Mouse (Mus musculus) heart, embryonic 10.5 days (tissue): ENCODE measurements at regions not wholly inside any gene's neighbourhood (a gene's known extent, or its start where the extent isn't known, plus 50 kb on each side); places are given as distances from the start of the nearest gene placed in this dataset.

Experiments
- DNase-seq: peaks from one replicate; pipeline ENCODE4 v3.0.0-alpha.2; 2017; ENCODE audit warnings: low spot score
- H3K27ac ChIP-seq: fragments of 300-500 bp; sonication (generic); 2 replicates; pipeline ENCODE4 v1.5.1; 2016; ENCODE audit warnings: mild to moderate bottlenecking
- H3K27me3 ChIP-seq: fragments of 300-500 bp; sonication (generic); 2 replicates; pipeline ENCODE4 v1.6.1; 2016; ENCODE audit warnings: mild to moderate bottlenecking; ENCODE audit not compliant: poor library complexity, insufficient read depth, severe bottlenecking
- H3K36me3 ChIP-seq: fragments of 300-500 bp; sonication (generic); 2 replicates; pipeline ENCODE4 v1.6.1; 2016; ENCODE audit warnings: mild to moderate bottlenecking, moderate library complexity
- H3K4me1 ChIP-seq: fragments of 300-500 bp; sonication (generic); 2 replicates; pipeline ENCODE4 v1.6.1; 2016; ENCODE audit warnings: mild to moderate bottlenecking
- H3K4me3 ChIP-seq: fragments of 300-500 bp; sonication (generic); 2 replicates; pipeline ENCODE4 v1.5.1; 2016; ENCODE audit warnings: mild to moderate bottlenecking, moderate library complexity
- H3K9me3 ChIP-seq: fragments of 300-500 bp; sonication (generic); 2 replicates; pipeline ENCODE4 v1.6.1; 2016; ENCODE audit warnings: mild to moderate bottlenecking, moderate library complexity
- WGBS: fragments of 180-500 bp; shearing (Covaris S2); methylation state at CpG from one replicate; pipeline ENCODE4 v1.1.7; 2016; 5-methylcytosine and 5-hydroxymethylcytosine counted together

DNA sequence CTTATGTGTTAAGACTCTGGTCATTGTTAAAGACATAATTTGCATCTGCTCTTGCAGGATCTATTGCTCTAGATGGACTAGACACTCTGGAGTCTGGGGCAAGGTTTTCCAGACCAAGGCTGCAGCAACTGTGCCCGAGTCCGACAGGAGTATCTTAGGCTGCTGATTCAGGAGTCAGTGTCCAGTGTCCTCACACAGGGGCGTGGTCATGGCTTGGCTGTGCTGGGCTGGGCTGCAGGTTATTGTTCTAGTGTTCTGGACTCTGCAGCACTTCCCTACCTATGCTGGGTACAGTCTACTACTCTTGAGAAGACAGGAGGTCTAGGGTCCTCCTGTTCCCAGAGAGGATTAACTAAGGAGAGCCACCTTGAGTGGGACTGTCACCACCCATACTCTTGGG lies 161.5 kb upstream of the Prox1 start:
- no peak overlapping the region for H3K4me3 ChIP-seq
- no peaks in the 10 kb centered on the region for H3K4me1 ChIP-seq
- 58% methylated on average over 3 of the region's 3 CpGs for WGBS
- H3K27ac ChIP-seq = no peak overlapping the region
- no peak for DNase-seq
- peaks cover 28% of the 10 kb centered on the region for H3K27me3 ChIP-seq
- no peaks in the 10 kb centered on the region for H3K9me3 ChIP-seq
- H3K36me3 ChIP-seq = no peaks in the 10 kb centered on the region

DNA sequence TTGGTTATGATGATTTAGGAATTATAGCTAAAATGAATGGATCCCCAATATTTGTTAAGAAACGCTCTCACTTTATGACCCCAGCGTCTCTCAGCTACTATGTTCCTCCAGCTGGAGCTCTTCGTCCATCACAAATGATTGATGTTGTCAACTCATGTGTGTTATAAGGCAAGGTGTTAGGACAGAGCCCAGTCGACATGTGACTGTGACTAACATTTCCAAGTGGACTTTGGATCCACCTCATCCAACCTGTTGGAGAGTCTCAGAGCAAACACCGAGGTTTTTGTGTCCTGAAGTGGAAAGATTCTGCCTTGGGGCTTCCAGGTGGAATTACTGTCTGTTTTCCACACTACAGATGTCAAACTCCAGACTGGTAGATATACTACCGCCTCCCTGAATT lies 154.0 kb upstream of the Prox1 start:
- Histone ChIP-seq H3K4me3 (no peak overlapping the region), H3K27me3 (no peaks in the 10 kb centered on the region)
- 85% methylated on average over 6 of the region's 6 CpGs for WGBS

DNA sequence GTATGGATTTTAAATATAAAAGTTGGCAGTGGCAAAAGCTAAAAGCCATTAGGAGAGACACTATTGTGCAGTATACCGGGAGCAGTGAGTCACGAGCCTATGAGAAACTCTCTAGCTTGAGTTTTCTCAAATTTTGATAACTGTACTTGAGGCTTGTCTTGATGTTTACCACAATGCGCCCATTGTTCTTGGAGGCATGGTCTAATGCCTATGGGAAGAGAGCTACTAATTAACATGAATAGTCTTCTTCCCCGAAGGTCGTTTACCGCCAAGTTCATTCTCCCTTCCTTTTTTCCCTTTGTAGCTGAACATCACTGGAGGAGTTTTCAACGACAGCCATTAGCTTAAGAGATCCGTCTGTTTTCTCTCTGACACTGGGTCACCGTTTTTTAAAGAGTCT lies 153.2 kb upstream of the Prox1 start:
- WGBS = 81% methylated on average over 9 of the region's 9 CpGs
- H3K27me3 ChIP-seq = no peaks in the 10 kb centered on the region
- H3K4me3 ChIP-seq = no peak overlapping the region
- H3K27ac ChIP-seq = no peak overlapping the region
- H3K36me3 ChIP-seq = no peaks in the 10 kb centered on the region
- H3K4me1 ChIP-seq = no peaks in the 10 kb centered on the region
- no peak for DNase-seq
- H3K9me3 ChIP-seq = no peaks in the 10 kb centered on the region

More for the DNA sequence above, 154.0 kb upstream of the Prox1 start:
- H3K36me3 ChIP-seq = no peaks in the 10 kb centered on the region
- DNase-seq = peak; percentile 39
- H3K27ac ChIP-seq = no peak overlapping the region
- no peaks in the 10 kb centered on the region for H3K9me3 ChIP-seq
- H3K4me1 ChIP-seq = no peaks in the 10 kb centered on the region

DNA sequence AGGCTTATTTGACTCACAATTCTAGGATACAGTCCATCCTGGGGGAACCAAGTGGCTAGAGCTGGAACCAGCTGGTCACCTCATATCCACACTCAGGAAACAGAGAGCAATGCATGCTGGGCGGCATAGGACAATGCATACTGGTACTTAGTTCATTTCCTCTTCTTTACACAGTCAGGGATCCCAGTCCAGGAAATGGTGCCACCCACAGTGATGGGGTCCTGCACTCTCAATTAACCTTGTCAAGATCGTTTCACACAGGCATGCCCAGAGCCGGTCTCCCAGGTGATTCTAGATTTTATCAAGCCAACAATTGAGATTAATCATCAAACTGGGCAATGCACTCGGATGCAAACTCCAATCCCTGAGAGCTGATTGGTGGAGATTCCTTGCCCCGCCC lies 145.7 kb upstream of the Prox1 start:
- Histone ChIP-seq H3K36me3 (no peaks in the 10 kb centered on the region), H3K27ac (no peak overlapping the region), H3K9me3 (no peaks in the 10 kb centered on the region), H3K27me3 (no peaks in the 10 kb centered on the region), H3K4me3 (no peak overlapping the region), H3K4me1 (no peaks in the 10 kb centered on the region)
- DNase-seq = no peak
- 78% methylated on average over 5 of the region's 5 CpGs for WGBS

DNA sequence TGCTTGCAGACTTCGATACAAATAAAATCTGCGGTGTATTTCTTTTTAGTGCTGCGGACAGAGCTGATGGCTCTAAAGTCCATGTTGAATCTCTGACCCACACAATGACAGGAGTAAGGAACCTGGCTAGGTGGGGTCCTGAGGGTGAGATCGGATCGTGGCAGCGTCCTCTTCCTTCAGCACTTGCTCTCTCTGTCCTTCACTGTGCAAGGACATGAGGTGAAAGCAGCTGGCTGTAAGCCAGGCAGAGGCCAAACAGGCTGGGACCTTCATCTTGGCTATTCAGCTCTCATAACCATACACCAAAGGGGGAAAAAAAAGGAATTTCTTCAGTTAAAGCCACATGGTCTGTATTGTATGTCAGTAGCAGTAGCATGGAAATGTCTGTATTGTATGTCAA lies 139.3 kb upstream of the Prox1 start:
- H3K4me1 ChIP-seq = 0 out of 2 replicates have a peak, but pooled peaks cover 2% of the 10 kb centered on the region
- H3K27me3 ChIP-seq = no peaks in the 10 kb centered on the region
- H3K27ac ChIP-seq = no peak overlapping the region
- DNase-seq = no peak
- no peaks in the 10 kb centered on the region for H3K9me3 ChIP-seq
- no peak overlapping the region for H3K4me3 ChIP-seq
- no peaks in the 10 kb centered on the region for H3K36me3 ChIP-seq
- WGBS = 84% methylated on average over 6 of the region's 6 CpGs

DNA sequence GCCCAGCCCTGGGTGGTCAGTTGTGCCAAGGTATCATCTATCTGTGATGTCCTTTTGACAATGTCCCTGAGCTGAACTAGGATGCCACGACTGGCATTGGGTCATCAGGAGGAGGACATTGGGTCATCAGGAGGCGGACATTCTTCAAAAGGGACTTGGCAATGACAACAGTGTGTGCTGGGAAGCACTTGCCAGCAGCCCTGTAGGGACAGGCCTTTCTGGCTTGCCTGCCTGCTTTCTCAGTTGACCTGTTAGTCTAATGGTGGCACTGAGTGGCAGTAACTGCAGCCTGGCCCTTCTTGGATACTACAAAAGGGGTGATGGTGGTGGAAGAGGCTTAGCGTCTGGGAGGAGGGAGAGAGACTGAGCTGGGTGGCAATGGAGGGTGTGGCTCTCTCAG lies 137.2 kb upstream of the Prox1 start:
- WGBS = 91% methylated on average over 3 of the region's 3 CpGs
- Histone ChIP-seq H3K9me3 (0 out of 2 replicates have a peak, but pooled peaks cover 2% of the 10 kb centered on the region), H3K27ac (no peak overlapping the region), H3K4me1 (0 out of 2 replicates have a peak, but pooled peaks cover 2% of the 10 kb centered on the region), H3K27me3 (no peaks in the 10 kb centered on the region), H3K36me3 (no peaks in the 10 kb centered on the region), H3K4me3 (no peak overlapping the region)
- DNase-seq = no peak

DNA sequence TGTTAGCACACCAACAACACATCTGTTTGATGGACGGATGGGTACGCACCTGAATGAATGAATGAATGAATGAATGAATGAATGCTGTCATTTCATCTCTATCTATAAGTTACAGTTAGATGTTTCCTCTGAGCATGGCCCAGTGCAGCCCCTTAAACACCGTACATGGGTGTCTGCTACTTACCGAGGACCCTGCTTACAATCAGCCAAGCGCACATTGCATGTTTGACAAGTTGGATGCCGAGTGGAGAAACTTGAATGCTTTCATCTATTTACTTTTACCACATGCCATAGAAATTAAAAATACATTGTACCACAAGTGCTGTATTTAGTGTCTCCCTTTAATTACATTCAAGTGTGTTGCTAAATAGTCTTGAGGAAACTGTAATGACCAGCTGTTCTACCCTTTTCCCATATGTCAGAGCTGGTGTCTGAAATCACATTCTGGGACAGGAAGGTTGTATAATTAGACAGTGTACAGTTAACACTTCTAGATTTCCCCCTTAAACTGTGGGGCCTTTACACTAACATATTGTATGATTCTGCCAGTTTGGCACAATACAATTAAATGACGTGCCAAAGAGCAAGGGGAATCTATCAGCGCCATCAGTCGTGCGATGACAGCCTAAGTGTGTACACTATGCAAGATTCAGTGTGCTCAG lies 127.3 kb upstream of the Prox1 start:
- Histone ChIP-seq H3K4me1 (no peaks in the 10 kb centered on the region), H3K36me3 (no peaks in the 10 kb centered on the region), H3K27ac (no peak overlapping the region), H3K9me3 (no peaks in the 10 kb centered on the region), H3K4me3 (no peak overlapping the region), H3K27me3 (no peaks in the 10 kb centered on the region)
- WGBS = 87% methylated on average over 10 of the region's 10 CpGs
- DNase-seq = no peak

DNA sequence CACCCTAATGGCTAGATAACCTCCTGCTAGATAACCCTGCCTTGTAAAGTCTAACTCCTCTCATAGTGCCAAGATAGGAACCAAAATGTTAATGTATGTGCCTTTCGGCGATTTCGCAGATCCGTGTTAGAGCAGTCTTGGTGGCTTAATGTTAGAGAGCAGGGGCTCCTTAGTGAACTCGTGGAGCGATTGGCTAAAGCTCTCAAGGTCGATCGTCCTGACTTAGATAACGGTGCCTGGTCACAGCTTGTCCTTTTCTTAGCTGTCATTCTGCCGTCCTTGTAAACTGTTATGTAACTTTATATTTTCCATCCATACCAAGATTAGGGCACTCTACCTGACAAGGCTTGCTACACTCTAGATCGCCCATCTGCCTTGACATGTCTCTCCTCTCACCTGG lies 119.5 kb upstream of the Prox1 start:
- Histone ChIP-seq H3K36me3 (no peaks in the 10 kb centered on the region), H3K4me3 (no peak overlapping the region), H3K27ac (no peak overlapping the region), H3K9me3 (no peaks in the 10 kb centered on the region), H3K4me1 (peaks cover 14% of the 10 kb centered on the region; the same call in 1 of the 2 replicates), H3K27me3 (no peaks in the 10 kb centered on the region; the same call in 1 of the 2 replicates)
- DNase-seq = no peak
- 59% methylated on average over 11 of the region's 11 CpGs for WGBS

DNA sequence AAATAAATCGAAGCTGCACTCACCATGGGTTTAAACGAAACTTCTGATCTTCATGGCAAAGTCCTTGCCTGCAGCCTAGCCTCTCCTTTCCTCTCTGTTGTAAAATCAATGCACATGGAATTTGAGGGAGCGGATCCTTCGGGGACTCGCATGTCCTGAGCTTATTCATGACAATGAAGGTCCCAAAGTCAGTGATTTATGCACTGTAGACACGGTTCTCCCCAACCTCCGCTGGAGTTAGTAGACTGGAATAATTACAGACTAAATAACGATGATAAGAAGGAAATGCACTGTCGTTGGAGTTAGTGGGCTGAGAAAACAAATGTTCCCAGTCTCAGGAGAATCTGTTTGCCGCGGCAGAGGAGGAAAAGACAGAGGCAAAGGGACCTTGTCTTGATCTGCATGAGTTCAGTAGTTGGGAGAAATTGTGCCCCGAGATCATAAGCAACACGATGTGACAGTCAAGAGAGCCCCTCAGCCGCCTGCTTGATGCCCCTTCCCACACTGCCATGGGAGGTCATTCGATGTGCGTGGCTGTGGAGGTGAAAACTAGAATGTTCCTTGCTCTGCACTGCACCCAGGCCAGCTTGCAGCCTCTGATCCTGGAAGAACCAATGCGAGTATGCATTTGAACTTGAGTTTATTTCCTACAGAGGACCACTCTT lies 116.1 kb upstream of the Prox1 start:
- Histone ChIP-seq H3K36me3 (no peaks in the 10 kb centered on the region), H3K4me3 (no peak overlapping the region), H3K27ac (no peak overlapping the region), H3K27me3 (peaks cover 4% of the 10 kb centered on the region; the same call in 1 of the 2 replicates), H3K4me1 (peaks cover 24% of the 10 kb centered on the region), H3K9me3 (no peaks in the 10 kb centered on the region)
- WGBS = 75% methylated on average over 17 of the region's 17 CpGs
- no peak for DNase-seq

DNA sequence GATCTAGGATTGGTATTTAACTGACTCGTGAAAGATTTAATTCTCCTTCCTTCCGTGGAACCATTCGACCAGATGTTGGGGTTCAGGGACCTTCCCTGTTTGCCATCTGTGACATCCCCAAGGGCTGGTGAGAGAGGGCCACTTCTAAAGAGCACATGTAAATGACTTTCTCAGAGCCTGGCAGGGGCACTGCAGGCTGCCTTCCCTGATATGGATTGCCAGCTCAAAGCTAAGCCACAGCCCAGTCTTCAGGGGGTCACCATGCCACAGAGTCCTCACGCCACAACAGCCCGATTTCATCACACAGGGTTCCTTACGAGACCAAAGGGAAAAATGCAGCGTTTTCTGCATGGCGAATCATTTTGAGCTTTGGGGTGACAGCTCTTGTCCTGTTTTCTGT lies 115.1 kb upstream of the Prox1 start:
- Histone ChIP-seq H3K27me3 (peaks cover 4% of the 10 kb centered on the region; the same call in 1 of the 2 replicates), H3K27ac (no peak overlapping the region), H3K4me3 (no peak overlapping the region), H3K9me3 (no peaks in the 10 kb centered on the region), H3K4me1 (peaks cover 21% of the 10 kb centered on the region), H3K36me3 (no peaks in the 10 kb centered on the region)
- 73% methylated on average over 8 of the region's 8 CpGs for WGBS
- no peak for DNase-seq

DNA sequence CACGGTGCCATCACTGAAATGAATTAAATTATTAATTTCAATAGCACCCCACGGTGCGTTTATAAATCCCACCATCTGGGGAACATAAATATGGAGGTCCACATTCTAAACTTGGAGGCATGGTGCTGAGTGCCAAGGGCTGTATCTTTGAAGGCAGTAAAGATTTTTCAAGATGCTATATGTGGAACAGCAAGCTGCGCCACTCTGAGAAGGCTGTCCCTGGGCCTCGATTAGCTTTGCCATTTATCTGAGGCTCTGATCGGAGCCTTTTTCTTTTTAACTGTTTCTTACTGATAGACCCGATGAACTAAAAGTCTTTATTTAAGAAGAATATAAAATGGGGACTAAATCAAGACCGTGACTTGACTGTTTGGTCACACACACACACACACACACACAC lies 114.5 kb upstream of the Prox1 start:
- no peak overlapping the region for H3K27ac ChIP-seq
- H3K36me3 ChIP-seq = no peaks in the 10 kb centered on the region
- no peak for DNase-seq
- no peak overlapping the region for H3K4me3 ChIP-seq
- peaks cover 18% of the 10 kb centered on the region for H3K4me1 ChIP-seq
- 83% methylated on average over 8 of the region's 8 CpGs for WGBS
- H3K9me3 ChIP-seq = no peaks in the 10 kb centered on the region
- H3K27me3 ChIP-seq = peaks cover 10% of the 10 kb centered on the region

DNA sequence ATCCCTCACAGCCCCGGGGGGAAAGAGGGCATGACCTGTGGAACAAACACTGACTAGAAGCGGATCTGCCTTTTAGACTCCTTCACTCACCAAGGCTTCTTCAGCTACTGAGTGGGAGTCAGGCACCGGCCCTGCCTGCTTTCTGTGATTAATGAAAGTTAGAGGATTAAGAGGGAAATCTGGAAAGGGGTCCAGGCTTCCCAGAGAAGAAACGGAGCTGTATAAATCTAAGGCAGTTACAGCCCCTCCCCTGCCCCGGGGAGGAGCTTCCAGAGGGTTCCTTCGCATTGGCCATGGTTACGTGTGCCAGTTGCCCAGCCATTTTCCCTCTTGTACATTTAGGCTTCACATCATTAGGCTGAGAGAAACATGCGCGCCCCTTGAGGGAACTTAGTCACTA lies 113.6 kb upstream of the Prox1 start:
- WGBS = 68% methylated on average over 9 of the region's 9 CpGs

DNA sequence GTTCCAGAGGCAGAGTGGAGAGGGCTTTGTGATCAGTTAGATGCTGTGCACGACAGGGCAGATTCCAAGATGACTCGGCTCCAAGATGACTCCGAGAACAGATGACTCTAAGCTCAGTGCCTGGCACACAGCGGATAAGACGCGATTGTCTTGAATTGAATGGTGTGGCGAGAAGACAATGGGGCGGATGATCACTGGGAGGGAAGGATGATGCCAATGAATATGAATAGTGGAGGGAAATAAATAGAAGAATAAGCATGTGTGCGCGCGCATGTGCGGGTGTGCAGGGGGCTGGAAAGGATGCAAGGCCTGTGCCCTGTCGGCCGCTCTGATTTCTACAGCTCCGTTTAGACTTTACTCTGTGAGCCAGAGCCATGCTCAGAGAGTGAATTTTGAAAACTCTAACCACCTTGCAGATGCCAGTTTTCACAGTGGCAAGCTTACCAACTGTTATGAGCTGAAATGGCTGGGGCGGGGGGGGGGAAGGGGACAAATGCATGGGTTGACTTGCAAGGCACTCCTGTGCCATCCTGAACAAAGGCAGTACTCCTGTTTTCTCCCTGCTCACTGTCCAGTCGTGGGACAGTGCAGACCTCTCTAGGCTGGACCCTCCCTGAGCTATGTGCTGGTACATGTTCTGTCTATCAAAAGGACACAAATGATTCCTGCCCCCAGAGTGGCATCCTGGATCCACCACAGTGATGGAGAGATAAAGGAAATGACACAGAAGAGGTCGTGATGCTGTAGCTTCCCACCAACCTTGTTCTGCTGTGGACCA lies 109.8 kb upstream of the Prox1 start:
- Histone ChIP-seq H3K4me1 (peaks cover 10% of the 10 kb centered on the region; the same call in 1 of the 2 replicates), H3K27me3 (peaks cover 17% of the 10 kb centered on the region), H3K4me3 (no peak overlapping the region), H3K9me3 (no peaks in the 10 kb centered on the region), H3K36me3 (no peaks in the 10 kb centered on the region), H3K27ac (no peak overlapping the region)
- 87% methylated on average over 18 of the region's 18 CpGs for WGBS
- DNase-seq = no peak

More for the DNA sequence above, 113.6 kb upstream of the Prox1 start:
- no peak for DNase-seq
- Histone ChIP-seq H3K36me3 (no peaks in the 10 kb centered on the region), H3K27ac (no peak overlapping the region), H3K4me3 (no peak overlapping the region), H3K4me1 (peaks cover 10% of the 10 kb centered on the region; the same call in 1 of the 2 replicates), H3K27me3 (peaks cover 14% of the 10 kb centered on the region), H3K9me3 (no peaks in the 10 kb centered on the region)
